Mouse (Mus musculus): ENCODE results near the gene Ly6g6e.
"Not testable (repeated sequence)": the region's sequence is repeated elsewhere in the genome, so short reads cannot be mapped to it uniquely, and the experiment has no call there.

Gene Ly6g6e

DNA sequence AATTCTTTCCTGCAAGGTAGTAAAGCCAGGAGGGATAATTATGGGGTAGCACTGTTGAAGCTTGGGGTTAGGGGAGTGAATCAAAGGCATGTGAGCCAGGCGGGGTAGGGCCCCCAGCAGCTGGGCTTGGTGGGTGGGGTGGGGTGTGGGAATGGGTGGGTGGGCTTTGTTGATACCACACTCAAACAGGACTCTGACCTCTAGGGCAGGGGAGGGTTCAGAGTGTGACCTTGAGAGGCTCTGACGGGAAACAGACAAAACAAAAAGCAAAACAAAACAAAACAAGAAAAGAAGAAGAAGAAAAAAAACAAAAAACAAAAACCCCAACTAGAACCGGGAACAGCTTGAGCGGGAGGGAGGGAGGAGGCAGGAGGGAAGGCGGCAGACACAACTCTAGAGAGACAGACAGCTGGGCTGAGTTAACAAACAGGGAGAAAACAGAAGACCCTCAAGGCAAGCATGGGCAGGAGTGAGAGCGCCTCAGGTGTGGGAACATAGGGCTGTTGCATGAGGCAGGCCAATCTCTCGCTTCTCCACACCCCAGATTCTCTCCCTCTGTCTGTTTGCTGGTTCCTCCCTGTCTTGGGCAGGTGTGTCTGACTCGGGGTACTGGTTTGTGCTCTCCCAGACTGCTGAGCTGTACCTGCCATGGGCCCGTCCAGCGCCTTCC lies at the start of gene Ly6g6e:
Gene Ly6g6e (plus strand): TSS at position 396 of the 670 bp plus-strand sequence.
- DNase-seq, result no peak

DNA sequence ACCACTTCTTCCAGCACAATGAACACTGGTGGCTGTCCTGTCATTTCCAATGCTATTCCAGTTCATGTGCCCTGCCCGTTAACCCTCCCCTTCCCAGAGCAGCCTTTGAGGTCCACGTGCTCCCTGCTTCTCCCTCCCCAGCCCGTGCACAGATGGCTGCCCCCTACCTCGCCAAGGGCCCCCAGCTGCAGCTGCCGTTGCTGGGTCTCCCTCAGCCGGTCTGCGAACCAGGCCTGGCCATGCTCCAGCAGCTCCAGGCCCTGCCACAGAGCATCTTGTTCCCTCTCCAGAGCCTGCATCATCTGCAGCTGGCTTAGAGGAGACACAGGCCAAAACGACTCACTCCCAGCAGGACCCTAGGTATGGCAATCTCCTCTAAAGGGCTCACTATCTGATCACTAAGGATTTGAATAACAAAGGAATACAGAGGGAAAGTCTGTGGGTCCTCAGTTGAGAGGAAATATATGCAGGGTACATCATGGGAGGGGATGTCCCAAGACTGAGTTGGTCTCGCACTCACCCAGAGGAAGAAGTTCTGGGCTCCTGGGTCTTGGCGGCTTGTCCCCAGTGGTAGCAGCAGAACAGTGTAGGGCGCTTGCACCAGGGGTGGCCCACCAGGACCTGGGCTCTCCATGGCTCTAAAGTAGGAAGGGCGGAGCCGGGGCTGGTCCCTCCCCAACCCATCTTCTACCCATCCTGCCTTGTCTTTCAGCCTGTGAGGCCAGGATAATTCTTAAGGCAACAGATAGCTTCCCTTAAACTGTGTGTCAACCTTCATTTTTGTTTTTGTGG lies 49.2 kb upstream of the Ly6g6e start, which contains the start of gene Sapcd1:
Gene Sapcd1 (minus strand): TSS at position 740 of the 792 bp plus-strand sequence.
- DNase-seq, result no peak

- DNase-seq, result no peak
Observed at GRCm38 (mm10) chr17:35028315-35028714, 48.4 kb upstream of the Ly6g6e start.

DNA sequence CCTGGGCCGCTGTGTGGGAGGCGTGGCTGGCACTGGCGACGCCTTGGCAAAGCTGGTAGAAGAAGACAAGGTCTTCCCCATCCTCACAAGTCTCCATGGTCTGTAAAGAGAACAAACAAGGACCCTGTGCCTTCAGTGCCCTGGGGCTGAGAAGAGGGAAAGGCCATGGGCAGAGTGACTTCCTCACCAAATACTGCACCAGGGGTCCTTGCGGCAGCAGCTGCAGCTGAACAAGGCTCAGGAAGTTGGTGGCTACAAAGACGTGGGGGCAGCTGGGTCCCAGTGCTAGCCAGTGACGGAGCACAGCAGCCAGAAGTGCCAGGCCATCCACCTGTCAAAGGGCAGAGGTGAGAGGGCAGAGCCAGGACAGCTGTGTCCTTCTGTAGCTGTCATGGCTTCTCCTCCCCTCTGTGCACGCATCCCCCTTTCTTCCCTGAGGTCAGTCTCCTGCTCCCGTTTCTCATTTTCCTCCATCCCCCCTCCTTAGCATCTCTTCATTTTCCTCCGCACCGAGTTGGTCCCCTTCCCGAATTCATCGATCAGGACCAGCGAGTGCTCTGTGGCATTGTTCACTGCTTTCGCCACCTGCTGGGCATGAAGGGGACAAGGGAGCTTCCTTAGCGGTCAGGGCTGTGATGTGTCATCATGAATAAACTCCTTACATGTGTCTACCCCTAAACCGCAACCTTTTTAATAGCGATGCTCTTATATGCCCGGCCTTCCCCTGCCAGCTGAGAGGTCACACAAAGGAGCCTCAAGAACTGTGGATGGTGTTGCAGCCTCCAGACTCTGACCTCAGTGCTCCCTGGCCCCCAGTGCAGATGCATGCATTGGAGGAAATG lies 46.8 kb upstream of the Ly6g6e start:
- no peak for DNase-seq

- no peak for DNase-seq
Observed at GRCm38 (mm10) chr17:35031272-35031671, 45.4 kb upstream of the Ly6g6e start.

DNA sequence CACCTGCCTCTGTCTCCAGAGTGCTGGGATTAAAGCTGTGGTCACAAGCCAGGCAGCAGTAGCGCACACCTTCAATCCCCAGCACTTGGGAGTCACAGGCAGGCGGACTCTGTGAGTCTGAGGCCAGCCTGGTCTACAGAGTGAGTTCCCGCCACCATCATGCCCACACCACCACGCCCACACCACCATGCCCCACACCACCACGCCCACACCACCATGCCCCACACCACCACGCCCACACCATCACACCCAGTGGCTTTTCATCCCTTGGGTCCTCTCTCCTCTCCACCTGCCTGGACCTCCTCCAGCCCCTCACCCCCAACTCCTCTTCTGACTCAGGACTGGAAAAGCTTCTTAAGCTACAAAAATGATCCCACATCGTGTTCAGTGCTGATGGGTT lies 44.8 kb upstream of the Ly6g6e start:
- DNase-seq, result no peak

- no peak for DNase-seq
Observed at GRCm38 (mm10) chr17:35032323-35032870, 44.3 kb upstream of the Ly6g6e start.

- DNase-seq, result not testable (repeated sequence)
Observed at GRCm38 (mm10) chr17:35033703-35034102, 43.0 kb upstream of the Ly6g6e start.

DNA sequence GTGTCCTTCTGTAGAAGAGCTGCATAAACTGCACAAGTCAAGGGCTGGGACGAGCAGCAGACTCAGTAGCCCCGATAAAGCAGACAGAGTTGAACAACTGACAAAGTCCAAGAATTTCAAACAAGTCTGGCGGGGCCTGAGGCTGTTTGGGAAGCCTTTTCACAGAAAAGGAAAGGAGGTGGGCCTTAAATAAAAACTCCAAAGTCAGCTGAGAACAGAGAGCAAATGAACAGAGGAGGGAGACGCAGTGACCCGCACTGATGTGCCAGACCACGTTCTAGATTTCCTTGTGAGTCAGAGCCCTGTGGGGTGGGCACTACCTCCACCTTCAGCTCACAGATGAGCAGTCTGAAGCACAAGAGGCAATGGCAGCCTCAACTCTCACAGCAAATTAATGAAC lies 41.8 kb upstream of the Ly6g6e start:
- no peak for DNase-seq

DNA sequence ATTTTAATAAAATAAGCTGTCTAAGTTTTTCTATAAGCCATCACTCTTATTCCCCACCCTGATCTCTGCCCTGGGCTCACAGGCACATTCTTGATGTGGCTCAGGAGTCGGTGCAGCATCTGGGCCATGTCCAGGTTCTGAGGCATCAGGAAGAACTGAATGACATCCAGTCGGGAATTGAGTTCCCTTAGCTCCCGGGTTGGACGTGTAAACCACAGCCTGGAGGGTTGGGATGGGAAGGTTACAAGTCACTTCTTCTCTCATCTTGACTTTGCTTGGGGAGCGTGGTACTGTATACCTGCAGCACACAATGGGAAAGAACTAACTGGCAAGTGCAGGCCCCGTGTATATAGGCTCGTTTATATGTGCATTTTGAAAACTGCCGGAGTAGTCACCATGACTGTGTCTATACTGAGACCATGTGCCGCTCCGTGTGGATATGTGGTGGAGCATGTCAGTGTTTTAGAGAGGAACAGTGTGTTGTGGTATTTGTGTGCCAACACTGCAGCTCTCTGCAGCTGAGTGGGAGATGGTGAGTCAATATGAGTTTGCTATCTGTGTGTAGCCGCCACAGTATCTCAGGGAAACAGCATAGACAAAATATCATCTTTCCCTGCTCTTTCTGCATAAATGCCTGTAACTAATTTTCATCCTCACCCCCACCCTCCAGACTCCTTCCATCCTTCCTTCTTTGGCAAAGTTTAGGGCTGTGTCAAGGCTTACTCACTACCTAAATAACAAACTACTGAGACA lies 37.4 kb upstream of the Ly6g6e start:
- DNase-seq, result no peak

- no peak for DNase-seq
Observed at GRCm38 (mm10) chr17:35043794-35044193, 32.9 kb upstream of the Ly6g6e start.

- DNase-seq, result no peak
Observed at GRCm38 (mm10) chr17:35044904-35045806, 31.5 kb upstream of the Ly6g6e start.

DNA sequence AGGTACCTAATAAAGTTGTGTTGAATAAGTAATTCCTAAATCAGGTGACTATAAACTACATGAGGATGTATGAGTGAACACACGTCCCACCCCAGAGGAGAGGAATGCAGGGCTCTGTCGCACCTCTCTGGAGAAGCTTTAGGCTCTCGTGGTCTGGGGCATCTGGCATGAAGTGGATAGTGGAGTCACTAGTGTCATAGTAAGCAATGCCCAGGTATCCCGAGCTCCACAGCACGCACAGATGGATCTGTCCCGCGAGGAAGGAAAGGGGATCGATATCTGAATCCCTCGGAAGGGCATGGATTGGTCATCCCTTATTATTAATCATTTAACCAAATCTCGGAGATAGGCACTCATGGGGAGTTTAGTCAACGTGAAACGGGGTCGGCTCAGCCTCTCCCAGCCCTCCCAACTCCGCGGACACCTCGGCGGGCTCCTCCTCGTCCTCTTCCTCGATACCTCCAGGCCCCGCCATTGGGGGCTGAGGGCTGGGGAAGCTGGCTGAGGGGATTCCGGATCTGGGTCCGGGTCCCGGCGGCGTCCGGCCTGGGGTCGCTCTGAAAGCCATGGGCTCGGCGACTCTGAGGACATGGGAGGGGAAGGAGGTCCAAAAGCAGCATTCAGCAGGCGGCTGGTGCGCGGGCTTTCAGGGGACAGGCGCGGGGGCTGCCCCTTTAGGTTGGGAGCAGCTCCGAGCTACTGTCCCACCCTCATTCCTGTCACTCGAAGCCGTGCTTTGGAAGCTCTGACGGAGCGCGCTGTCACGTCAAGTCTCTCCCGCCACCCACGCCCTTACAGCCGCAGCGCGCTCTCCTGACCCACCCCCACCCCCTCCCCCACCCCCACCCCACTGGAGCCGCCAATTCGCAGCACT lies 30.7 kb upstream of the Ly6g6e start:
- peak; percentile 61 for DNase-seq

DNA sequence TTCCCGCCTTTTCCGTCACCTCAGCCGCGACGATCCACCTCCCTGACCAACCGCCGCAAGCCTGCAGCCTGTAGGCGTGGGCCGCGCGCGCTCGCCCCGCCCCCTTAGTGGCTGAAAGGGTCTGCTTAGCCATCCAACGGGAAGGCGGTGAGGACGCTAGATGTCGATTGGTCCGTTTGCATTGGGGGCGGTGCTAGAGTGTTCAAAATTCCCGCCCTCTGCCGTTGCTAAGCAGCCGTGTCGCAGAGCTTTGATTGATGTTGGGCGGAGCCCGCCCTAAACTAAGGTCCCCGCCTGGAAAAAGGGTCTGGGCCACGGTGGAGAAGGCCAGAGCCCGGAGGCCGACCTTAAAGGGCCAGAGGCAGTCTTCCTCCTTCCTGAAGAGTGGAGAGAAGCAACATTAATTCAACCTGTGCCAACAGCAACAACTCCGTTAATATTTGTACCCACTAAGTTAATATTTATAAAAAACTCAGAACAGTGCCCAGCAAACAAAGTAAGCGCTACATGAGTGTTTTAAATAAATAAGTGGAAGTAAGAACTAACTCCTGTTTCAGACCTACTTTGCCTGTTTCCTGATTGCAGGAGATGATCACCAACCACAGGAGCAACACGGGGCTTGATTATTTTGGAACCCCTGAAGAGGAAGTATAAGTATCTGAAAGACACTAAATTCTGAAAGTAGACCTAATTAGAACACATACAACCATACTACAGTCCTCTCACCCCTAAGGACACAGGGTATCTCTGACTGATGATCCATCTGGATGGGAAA lies 29.8 kb upstream of the Ly6g6e start, which contains the start of gene Msh5:
Gene Msh5 (minus strand): TSS at position 65 of the 775 bp plus-strand sequence.
- DNase-seq, result peak; percentile 96

DNA sequence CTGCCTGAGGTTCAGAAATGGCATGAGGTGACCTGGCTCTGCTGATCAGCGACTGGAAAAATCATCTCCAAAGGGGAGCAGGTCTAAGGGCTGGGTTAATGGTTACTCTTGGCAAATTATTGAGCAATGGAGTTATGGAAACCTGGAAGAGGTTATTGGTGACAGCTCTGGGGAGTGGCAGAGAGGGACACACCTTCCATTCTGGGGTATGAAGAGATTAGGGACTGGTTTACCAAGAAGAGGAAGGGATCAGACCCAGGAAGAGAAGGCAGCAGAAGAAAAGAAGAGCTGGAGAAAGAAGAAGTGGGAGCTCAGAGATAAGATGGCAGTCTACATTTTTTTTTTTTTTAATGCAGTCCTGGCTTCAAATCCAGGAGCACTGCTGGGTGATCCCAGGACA lies 29.0 kb upstream of the Ly6g6e start:
- no peak for DNase-seq

- DNase-seq, result no peak
Observed at GRCm38 (mm10) chr17:35048149-35048931, 28.4 kb upstream of the Ly6g6e start.

DNA sequence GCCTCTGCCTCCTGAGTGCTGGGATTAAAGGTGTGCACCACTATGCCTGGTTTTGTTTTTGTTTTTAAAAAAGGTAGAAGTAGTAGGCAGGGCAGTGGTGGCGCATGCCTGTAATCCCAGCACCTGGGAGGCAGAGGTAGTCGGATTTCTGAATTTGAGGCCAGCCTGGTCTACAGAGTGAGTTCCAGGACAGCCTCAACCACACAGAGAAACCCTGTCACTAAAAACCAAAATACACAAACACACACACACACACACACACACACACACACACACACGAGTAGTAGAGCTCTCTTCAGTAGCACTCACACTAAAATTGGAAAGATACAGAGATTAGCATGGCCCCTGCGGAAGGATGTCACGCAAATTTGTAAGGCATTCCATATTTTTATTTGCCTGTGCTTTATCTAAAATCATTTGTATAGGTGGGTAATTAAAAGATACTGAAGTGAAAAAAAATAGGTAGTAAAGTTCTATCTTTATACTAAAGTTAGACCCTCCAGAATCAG lies 27.7 kb upstream of the Ly6g6e start:
- no peak for DNase-seq

GRCm38 (mm10) chr17:35049561-35050016 lies 27.1 kb upstream of the Ly6g6e start, which contains the start of gene Clic1:
Gene Clic1 (plus strand): TSS chr17:35049966.
- no peak for DNase-seq

Data from cerebellum, adult 9-10 months (tissue).